Mouse (Mus musculus): ENCODE measurements around the gene Nat8f1.
"Not testable (repeated sequence)": the region's sequence is repeated elsewhere in the genome, so short reads cannot be mapped to it uniquely, and the experiment has no call there.

The Nat8f1 gene

DNA sequence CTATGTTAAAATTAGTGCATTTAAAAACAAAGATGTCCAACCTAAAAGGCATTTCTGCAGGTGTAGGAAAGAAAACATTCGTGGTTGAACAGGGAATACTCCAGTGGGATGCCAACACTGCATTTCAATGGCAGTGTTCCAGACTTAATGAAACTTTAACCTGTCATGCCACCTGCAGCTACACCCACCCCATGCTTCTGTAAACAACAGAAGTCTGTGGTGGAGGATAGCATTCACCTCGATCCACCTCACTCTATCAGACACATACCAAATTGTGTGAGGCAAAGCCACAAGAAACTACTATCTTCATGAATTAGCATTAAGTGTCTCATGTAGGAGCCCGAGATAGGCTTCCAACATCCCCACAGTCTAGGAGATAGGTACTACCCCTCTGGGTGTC lies 7.1 kb downstream of the Nat8f1 start:
- DNase-seq (ENCODE audit: extremely low read depth, low read depth, low spot score): no peak

DNA sequence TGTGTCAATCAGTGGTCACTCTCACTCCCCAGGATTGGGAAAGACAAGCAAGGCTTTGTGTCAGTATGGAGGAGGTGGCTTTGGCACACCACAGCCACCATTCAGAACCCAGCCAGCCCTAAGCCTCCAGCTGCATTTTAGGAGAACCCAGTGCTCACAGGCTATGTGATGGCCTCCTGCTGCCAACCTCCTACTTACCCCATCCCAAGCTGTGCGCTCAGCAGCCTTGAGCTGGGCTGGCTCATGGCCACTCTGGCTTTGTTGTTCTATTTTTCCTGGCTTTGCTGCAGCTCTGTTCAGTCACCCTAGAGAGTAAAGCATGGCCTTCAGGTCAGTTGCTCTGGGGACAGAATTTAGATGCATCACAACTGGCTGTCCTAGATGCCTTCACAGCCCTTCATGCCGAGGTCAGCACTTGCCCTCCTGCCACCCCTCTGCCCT lies 8.6 kb downstream of the Nat8f1 start:
- peak; percentile 76 for DNase-seq (ENCODE audit: extremely low read depth, low read depth, low spot score)

GRCm38 (mm10) chr6:85904642-85905061 lies 10.8 kb downstream of the Nat8f1 start, which contains the start of gene Nat8f4:
TSS of gene Nat8f4 (minus strand) at chr6:85904884.
- DNase-seq (ENCODE audit: extremely low read depth, low read depth, low spot score): not testable (repeated sequence)

DNA sequence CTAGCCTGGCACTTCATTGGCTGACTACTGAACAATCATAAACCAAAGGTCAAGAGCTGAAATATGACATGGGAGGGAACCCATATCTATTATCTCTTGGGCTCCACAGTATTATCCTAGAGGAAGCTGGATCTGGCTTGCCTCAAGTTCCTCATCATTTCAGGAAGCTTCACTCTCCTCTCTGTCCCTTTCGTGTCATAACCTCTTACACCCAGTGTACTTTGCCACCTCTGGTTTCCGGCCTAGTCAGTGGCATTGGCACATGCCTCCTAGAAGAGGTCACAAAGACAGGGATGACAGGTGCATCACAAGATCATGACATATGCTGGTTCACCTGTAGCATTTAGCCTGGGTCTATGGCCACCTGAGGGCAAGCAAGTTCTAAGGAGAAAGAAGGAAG lies 13.2 kb downstream of the Nat8f1 start:
- no peak for DNase-seq (ENCODE audit: extremely low read depth, low read depth, low spot score)

DNA sequence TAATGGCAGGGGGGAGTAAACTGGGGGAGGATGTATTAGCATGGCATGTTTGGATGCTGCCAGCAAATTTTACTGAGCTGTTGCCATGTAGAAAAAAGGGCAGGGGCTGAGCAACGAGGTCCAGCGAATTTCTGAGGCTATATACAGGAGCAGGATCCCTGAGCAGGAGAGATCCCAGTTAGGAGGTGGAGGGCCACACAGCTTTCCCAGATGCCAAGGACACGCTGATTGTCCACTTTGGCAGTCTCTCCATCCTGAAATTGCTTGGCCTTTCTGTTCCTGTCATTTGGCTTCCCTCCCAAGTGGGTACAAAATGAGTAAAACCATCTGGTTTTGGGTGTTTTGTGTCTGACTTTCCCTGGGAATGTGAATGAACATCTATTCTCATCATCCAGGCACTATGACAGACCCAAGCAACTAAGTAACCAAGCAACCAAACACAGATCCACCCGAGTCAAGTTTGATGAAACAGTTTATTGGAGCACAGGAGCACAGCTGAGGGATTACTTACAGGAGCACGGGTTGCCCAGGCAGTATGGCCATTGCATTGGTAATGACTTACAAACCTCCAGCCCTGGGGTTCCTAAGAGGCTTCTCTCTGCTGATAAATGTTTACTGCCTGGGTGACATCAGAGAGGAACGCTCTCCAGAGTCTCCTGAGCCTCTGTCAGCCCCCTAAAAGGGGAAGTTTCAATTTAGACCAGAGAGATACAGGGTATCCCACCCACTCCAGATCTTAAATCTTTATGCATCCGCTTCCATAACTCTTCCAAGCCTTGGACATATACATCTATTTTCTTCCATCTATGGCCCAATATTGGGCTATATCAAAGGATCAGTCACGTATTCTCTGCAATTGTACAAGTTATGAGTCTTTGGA lies 16.7 kb downstream of the Nat8f1 start:
- DNase-seq (ENCODE audit: extremely low read depth, low read depth, low spot score): not testable (repeated sequence)

DNA sequence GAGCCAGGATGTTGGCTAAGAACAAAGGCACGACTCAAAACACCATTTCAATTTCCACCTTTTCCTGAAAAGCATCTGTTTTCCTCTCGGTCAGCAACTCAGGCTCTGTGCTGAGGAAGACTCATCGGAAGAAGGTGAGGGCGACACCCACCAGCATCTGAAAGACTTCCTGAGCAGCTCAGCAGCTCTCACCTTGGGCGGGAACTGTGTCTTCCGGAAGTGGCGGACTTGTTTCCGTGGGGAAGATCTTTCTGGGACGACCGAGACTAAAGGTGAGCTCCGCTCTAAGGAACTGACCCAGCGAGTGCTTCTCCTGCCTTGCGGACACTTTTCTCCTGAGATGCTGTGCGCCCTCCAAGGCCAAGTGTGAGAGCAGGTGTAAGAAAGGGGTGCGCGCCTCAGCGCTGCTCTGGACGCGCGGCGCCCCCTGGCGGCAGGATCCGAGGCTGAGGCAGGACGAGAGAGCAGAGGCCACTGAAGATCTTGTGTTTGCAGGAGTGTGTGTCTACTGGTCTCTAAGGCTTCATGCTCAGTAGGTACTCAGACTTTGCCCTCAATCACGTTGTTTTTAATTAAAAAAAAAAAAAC lies 20.3 kb downstream of the Nat8f1 start:
- DNase-seq (ENCODE audit: extremely low read depth, low read depth, low spot score): not testable (repeated sequence)

DNA sequence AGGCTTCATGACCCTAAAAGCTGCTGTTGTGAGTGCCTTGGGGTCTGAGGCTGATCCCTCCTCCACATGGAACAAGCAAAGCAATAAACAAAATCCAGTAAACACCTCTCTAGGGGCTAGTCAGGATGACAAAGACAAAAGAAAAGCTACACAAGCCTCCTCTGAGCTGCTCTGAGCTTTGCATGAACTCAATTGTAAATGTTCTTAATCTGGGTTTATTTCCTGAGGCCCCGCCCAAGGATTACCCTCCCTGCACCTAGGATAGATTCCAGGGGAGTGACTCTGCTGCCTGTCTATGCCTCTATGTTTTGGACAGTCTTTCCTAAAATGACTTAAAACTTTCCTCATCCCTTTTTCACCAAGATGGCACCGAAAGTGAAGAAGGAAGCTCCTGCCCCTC lies 26.5 kb downstream of the Nat8f1 start:
- no peak for DNase-seq (ENCODE audit: extremely low read depth, low read depth, low spot score)

DNA sequence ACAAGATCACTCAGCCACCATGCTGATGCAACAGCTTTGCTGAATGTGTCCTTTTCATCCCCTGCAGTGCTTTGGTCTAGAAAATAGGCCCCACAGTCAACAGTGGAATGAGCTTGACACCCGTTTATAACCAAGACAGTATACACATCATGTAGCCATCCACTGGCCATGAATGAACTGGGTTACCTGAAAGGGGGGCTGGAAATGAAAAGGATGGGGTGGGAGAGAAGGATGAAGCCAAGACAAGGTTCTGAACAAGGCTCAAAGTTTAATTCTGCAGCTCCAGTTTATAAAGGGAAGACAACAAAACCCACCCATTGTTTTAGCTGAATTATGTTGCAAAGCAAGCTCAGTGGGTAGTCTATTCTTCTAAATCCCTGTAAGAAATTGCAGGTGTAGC lies 31.2 kb downstream of the Nat8f1 start:
- DNase-seq (ENCODE audit: extremely low read depth, low read depth, low spot score): no peak

DNA sequence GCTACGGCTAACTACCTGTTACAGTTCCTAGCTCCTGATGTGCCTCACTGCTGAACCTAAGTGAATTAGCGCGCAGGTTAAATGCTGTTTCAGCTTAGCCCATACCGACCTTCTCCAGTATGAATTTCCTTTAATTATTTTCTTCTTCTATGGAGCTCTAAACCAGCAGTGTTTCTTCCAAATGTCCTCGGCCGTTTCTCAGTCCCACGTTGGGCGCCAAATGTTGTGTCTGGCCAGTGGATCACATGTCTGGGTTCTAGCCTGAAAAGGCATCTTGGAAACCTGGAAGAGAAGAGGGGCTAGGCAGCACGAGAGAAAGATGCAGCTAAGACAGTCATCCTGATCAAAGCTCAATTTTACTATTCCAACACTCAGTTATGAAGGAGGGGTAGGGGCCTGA lies 32.2 kb downstream of the Nat8f1 start:
- DNase-seq (ENCODE audit: extremely low read depth, low read depth, low spot score): not testable (repeated sequence)

- not testable (repeated sequence) for DNase-seq (ENCODE audit: extremely low read depth, low read depth, low spot score)
Observed at GRCm38 (mm10) chr6:85869006-85869405, 46.5 kb downstream of the Nat8f1 start, which contains the start of gene Nat8f2. TSS of gene Nat8f2 (minus strand) at chr6:85869158.

- no peak for DNase-seq (ENCODE audit: extremely low read depth, low read depth, low spot score)
Observed at GRCm38 (mm10) chr6:85867726-85868690, 47.5 kb downstream of the Nat8f1 start.

DNA sequence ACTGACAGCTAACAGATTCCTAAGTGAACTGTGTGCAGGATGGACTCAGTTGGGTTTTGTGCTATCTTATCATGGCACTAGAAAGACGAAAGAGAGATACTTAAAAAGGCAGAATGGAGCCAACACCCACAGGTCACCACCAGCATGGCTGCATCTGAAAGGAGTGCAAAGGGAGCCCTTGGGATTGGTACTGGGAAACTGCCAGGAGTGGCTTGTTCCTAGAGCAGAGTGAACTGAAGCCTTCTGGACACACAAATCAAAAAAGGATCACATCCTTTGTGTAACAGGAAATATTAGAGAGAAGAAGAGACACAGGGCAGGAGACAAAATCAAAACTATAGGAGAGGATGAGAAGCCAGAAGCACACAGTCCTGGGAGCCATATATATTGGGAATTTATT lies 48.5 kb downstream of the Nat8f1 start:
- not testable (repeated sequence) for DNase-seq (ENCODE audit: extremely low read depth, low read depth, low spot score)

- DNase-seq (ENCODE audit: extremely low read depth, low read depth, low spot score): not testable (repeated sequence)
Observed at GRCm38 (mm10) chr6:85866166-85866565, 49.3 kb downstream of the Nat8f1 start.

DNA sequence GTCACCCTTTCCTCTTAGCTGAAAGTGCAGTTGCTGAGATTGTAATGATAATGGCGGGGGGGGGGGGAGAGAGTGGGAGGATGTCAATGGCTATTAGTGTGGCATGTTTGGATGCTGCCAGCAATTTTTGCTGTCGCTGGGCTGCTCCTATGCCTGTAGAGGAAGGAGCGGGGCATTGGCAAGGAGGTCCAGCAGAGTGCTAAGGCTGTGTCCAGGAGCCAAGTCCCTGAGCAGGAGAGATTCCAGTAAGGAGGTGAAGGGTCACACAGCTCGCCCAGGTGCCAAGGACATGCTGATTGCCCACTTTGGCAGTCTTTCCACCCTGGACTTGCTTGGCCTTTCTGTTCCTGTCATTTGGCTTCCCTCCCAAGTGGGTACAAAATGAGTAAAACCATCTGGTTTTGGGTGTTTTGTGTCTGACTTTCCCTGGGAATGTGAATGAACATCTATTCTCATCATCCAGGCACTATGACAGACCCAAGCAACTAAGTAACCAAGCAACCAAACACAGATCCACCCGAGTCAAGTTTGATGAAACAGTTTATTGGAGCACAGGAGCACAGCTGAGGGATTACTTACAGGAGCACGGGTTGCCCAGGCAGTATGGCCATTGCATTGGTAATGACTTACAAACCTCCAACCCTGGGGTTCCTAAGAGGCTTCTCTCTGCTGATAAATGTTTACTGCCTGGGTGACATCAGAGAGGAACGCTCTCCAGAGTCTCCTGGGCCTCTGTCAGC lies 50.4 kb downstream of the Nat8f1 start:
- not testable (repeated sequence) for DNase-seq (ENCODE audit: extremely low read depth, low read depth, low spot score)

DNA sequence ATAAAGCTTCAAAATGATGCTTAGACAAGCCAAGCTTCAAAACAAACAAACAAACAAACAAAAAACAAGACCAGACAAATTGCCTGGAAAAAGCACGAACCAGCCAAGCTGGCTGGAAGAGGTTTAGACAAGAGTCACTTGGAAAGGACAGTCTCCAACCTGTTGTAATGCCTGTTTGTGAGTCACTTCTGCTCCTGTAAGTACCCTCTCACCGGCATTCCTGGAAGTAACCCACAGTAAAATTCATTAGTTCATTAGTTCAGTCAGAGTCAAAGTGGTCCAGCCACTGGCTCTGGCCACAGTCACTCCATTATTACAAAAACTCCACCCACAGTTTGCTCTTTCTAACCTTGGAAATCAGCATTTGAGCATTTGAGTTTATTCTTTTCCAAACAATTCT lies 51.6 kb downstream of the Nat8f1 start:
- no peak for DNase-seq (ENCODE audit: extremely low read depth, low read depth, low spot score)

DNA sequence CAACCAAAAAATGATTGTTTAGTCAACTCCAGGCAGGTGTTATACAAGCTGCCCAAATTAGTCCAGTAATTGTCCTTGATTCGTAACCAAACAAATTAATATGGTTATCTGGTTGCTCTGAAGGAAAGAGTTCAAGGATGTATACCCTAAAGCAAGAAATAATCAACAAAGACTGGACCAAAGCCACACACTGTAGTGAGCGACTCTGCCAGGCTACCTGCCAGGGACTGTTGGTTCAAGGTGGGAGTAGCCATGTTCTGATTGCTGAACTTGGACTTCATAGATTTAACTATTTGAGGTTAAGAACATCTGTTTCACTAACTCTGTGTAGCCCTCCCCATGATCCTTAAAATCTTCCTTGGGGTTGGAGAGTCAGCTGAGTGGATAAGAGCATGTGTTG lies 52.4 kb downstream of the Nat8f1 start:
- DNase-seq (ENCODE audit: extremely low read depth, low read depth, low spot score): no peak

GRCm38 (mm10) chr6:85862565-85862964 lies 52.9 kb downstream of the Nat8f1 start:
- DNase-seq (ENCODE audit: extremely low read depth, low read depth, low spot score): no peak

DNA sequence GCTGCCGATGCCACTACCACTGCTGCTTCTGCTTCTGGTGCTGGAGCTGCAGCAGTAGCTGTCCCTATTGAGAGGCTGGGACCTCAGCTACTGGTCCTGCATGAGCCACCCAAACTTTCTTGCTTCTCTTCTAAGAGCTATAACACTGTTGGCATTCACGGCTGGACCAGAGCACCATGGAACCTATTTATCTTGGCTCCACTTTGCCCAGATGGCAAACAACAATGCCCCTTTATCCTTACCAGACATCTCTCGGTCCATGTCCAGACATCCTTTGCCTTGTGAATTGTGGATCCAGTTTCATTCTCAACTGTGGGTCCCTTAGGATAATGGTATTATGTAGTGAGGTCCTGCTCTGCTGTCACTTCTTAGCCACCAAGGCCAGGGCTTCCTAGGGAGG lies 54.2 kb downstream of the Nat8f1 start:
- no peak for DNase-seq (ENCODE audit: extremely low read depth, low read depth, low spot score)

All from fat pad, adult 2 months (tissue).